Mouse (Mus musculus) left cerebral cortex, postnatal 4 days (tissue): ENCODE data around the gene Sult2b1. TPM values are rescaled to one million over a fixed set of nuclear protein-coding genes. Genes with fewer than 3 reads are reported as not detected.

ENCODE experiments used
- DNase-seq: peaks from one replicate; pipeline ENCODE4 v3.0.0-alpha.2; 2022
- intact Hi-C: fragments of 180-260 bp; cut with DNase I; formaldehyde crosslinking; loops from one replicate; pipeline ENCODE4 v1.15.1; 2025
- total RNA-seq, 2 experiments: library from RNA; stranded (reverse); gene quantifications; 2 replicates each; pipeline ENCODE4 v1.2.3; 2021

Sult2b1 gene
- total RNA-seq, 2 experiments from 2014 or later: 4.9 to 5.5 TPM

GRCm38 (mm10) chr7:45779081-45779641 is 5.3 kb downstream of the Sult2b1 start:
- intact Hi-C loops: no loop called here

GRCm38 (mm10) chr7:45775237-45775636 is 9.2 kb downstream of the Sult2b1 start:
- intact Hi-C loops: no loop called here
- no peak for DNase-seq

More at GRCm38 (mm10) chr7:45779081-45779641, 5.3 kb downstream of the Sult2b1 start:
- no peak for DNase-seq

GRCm38 (mm10) chr7:45771101-45771500 is 13.4 kb downstream of the Sult2b1 start:
- DNase-seq: no peak
- intact Hi-C loops: no loop called here

- no peak for DNase-seq
- intact Hi-C loops: no loop called here
Observed at GRCm38 (mm10) chr7:45770427-45771082, 13.9 kb downstream of the Sult2b1 start.

- intact Hi-C loops: no loop called here
Observed at GRCm38 (mm10) chr7:45767500-45767899, 17.0 kb downstream of the Sult2b1 start.

GRCm38 (mm10) chr7:45766764-45767163 is 17.7 kb downstream of the Sult2b1 start:
- intact Hi-C loops: no loop called here
- no peak for DNase-seq

More at GRCm38 (mm10) chr7:45767500-45767899, 17.0 kb downstream of the Sult2b1 start:
- no peak for DNase-seq

GRCm38 (mm10) chr7:45765995-45766394 is 18.5 kb downstream of the Sult2b1 start:
- intact Hi-C loops: no loop called here
- no peak for DNase-seq

GRCm38 (mm10) chr7:45760151-45760550 is 24.3 kb downstream of the Sult2b1 start:
- intact Hi-C loops: no loop called here
- DNase-seq: no peak

- intact Hi-C loops: no loop called here
- DNase-seq: peak; percentile 33
Observed at GRCm38 (mm10) chr7:45759400-45759799, 25.1 kb downstream of the Sult2b1 start.

- DNase-seq: no peak
- intact Hi-C loops: no loop called here
Observed at GRCm38 (mm10) chr7:45755703-45756102, 28.8 kb downstream of the Sult2b1 start.

- intact Hi-C loops: no loop called here
- no peak for DNase-seq
Observed at GRCm38 (mm10) chr7:45750162-45750561, 34.3 kb downstream of the Sult2b1 start.

GRCm38 (mm10) chr7:45749401-45749800 is 35.1 kb downstream of the Sult2b1 start:
- intact Hi-C loops: loop anchor here (10.0 kb wide), 2 partner anchors 185 to 255 kb away; no protein-coding TSS in a partner anchor
- no peak for DNase-seq

GRCm38 (mm10) chr7:45748110-45748509 is 36.4 kb downstream of the Sult2b1 start:
- intact Hi-C loops: loop anchor here (10.0 kb wide), 2 partner anchors 187 to 257 kb away; no protein-coding TSS in a partner anchor
- DNase-seq: no peak

- no peak for DNase-seq
- intact Hi-C loops: loop anchor here (10.0 kb wide), 2 partner anchors 187 to 257 kb away; no protein-coding TSS in a partner anchor
Observed at GRCm38 (mm10) chr7:45747450-45747849, 37.0 kb downstream of the Sult2b1 start.

- DNase-seq: no peak
- intact Hi-C loops: loop anchor here (10.0 kb wide), 2 partner anchors 188 to 258 kb away; no protein-coding TSS in a partner anchor
Observed at GRCm38 (mm10) chr7:45746518-45746917, 38.0 kb downstream of the Sult2b1 start.

GRCm38 (mm10) chr7:45744387-45744786 is 40.1 kb downstream of the Sult2b1 start:
- peak; percentile 79 for DNase-seq
- intact Hi-C loops: loop anchor here (10.0 kb wide), 2 partner anchors 190 to 260 kb away; no protein-coding TSS in a partner anchor

GRCm38 (mm10) chr7:45742338-45742737 is 42.1 kb downstream of the Sult2b1 start:
- intact Hi-C loops: loop anchor here (10.0 kb wide), 2 partner anchors 192 to 262 kb away; no protein-coding TSS in a partner anchor
- DNase-seq: no peak

- intact Hi-C loops: loop anchor here (10.0 kb wide), 2 partner anchors 193 to 263 kb away; no protein-coding TSS in a partner anchor
- no peak for DNase-seq
Observed at GRCm38 (mm10) chr7:45741777-45742176, 42.7 kb downstream of the Sult2b1 start.

- DNase-seq: no peak
- intact Hi-C loops: loop anchor here (10.0 kb wide), 2 partner anchors 193 to 263 kb away; no protein-coding TSS in a partner anchor
Observed at GRCm38 (mm10) chr7:45741308-45741707, 43.2 kb downstream of the Sult2b1 start.

- intact Hi-C loops: loop anchor here (2.0 to 10.0 kb wide), 3 partner anchors 61 to 265 kb away; no protein-coding TSS in a partner anchor
- DNase-seq: no peak
Observed at GRCm38 (mm10) chr7:45739820-45740219, 44.6 kb downstream of the Sult2b1 start.

GRCm38 (mm10) chr7:45739162-45739763 is 45.2 kb downstream of the Sult2b1 start:
- intact Hi-C loops: loop anchor here (2.0 kb wide), 1 partner anchor 62 kb away; no protein-coding TSS in a partner anchor
- peak; percentile 90 for DNase-seq
